1 mouse cellular context compared by ENCODE assay signal in genomic region chr9:110742295-110742950, GRCm38 (mm10).
TF ChIP-seq lines count a peak whose summit lies in the region.

No protein-coding gene starts in this region.

TF ChIP-seq in CH12.LX, 34 proteins besides CTCF, POLR2A, EP300 and RAD21 (continued from another document):
- TF ChIP-seq JUND (conservative IDR thresholded peaks at IDR 0.05; ENCODE audit: low read depth, low read length) (no peak), UBTF (IDR thresholded peaks at IDR 0.05; ENCODE audit: low read depth, low read length) (peak; percentile 75; the same call in 1 of the 2 replicates)
TF ChIP-seq in CH12.LX: peak in this region for 1.
